Mouse (Mus musculus) cerebellum, adult 2 months (tissue): ENCODE measurements at regions not wholly inside any gene's neighbourhood (a gene's known extent, or its start where the extent isn't known, plus 50 kb on each side); places are given as distances from the start of the nearest gene placed in this dataset.

Experiments
- DNase-seq, 2 experiments: peaks; one replicate each; pipeline ENCODE4 v3.0.0; 2021
- H3K27ac ChIP-seq: fragments of 200-500 bp; 2 replicates; pipeline ENCODE4 v1.5.1; 2012; ENCODE audit warnings: low read length, control low read depth, inconsistent platforms; ENCODE audit not compliant: insufficient read depth
- H3K27me3 ChIP-seq: fragments of 200-500 bp; 2 replicates; pipeline ENCODE4 v1.6.1; 2012; ENCODE audit warnings: inconsistent platforms, mild to moderate bottlenecking, low read length, moderate library complexity; ENCODE audit not compliant: control insufficient read depth, insufficient read depth
- H3K4me1 ChIP-seq: fragments of 200-500 bp; 2 replicates; pipeline ENCODE4 v1.6.1; 2011; ENCODE audit warnings: low read length; ENCODE audit not compliant: control insufficient read depth, insufficient read depth
- H3K4me3 ChIP-seq: fragments of 200-500 bp; replicated peaks from 2 replicates; pipeline ENCODE3; 2011; ENCODE audit warnings: mild to moderate bottlenecking, low read depth, low read length, control low read depth; ENCODE audit not compliant: insufficient read depth
- CTCF ChIP-seq: fragments of 200-500 bp; IDR thresholded peaks from 2 replicates; pipeline ENCODE4 v1.5.1; 2011; ENCODE audit warnings: low read depth, mild to moderate bottlenecking, control low read depth, low read length, moderate library complexity, borderline replicate concordance; ENCODE audit not compliant: insufficient read depth
- POLR2A ChIP-seq: fragments of 200-500 bp; IDR thresholded peaks from 2 replicates; pipeline ENCODE4 v1.6.1; 2011; ENCODE audit warnings: low read length, control low read depth, borderline replicate concordance; ENCODE audit not compliant: insufficient read depth
- WGBS: fragments of 180-500 bp; shearing (Covaris S2); methylation state at CpG from one replicate; pipeline ENCODE4 v1.1.7; 2018; 5-methylcytosine and 5-hydroxymethylcytosine counted together

DNA sequence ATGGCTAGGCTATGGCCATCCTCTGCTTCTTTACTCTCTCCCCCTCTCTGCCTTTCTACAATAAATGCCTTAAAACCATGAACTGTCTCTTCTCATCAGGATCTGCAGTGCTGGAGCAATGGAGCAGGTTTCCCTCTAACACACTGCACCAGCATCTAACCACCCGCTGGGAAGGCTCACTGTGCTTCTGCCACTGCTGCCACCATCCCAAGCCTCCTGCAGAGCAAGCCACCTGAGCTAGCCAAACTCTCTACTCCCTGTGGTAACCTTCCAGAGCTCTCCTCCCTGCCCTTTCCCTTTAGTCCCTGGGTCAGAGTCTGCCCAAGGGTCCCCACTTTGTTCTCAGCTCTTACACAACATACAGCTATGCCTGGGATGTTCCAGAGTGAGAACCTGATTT is 107.3 kb upstream of the 4933402E13Rik start:
- DNase-seq, result peak; percentile 44 to 59
- Histone ChIP-seq H3K4me3 (no peak overlapping the region), H3K4me1 (no peaks in the 10 kb centered on the region; the same call in 1 of the 2 replicates), H3K27ac (no peak overlapping the region), H3K27me3 (no peaks in the 10 kb centered on the region)
- WGBS, result 40% methylated on average over 1 of the region's 1 CpGs
- TF ChIP-seq CTCF (no peak), POLR2A (no peak)

- H3K4me1 ChIP-seq, result peaks cover 4% of the 10 kb centered on the region
- no peak overlapping the region for H3K4me3 ChIP-seq
- TF ChIP-seq POLR2A (no peak), CTCF (peak; percentile 22; the same call in 1 of the 2 replicates)
- H3K27ac ChIP-seq, result no peak overlapping the region
- DNase-seq, result no peak
- 86% methylated on average over 4 of the region's 4 CpGs for WGBS
- H3K27me3 ChIP-seq, result no peaks in the 10 kb centered on the region
Measured at GRCm38 (mm10) chrX:62180089-62180488, 103.2 kb upstream of the 4933402E13Rik start.
